Mouse (Mus musculus): ENCODE measurements around the gene Abca4. TPM values are rescaled to one million over a fixed set of nuclear protein-coding genes. Genes with fewer than 3 reads are reported as not detected.

The Abca4 gene
- under 1 TPM; 0.01 to 0.37 TPM for polyA plus RNA-seq (2012; fragmentation: generic; extraction: Trizol)

GRCm38 (mm10) chr3:122043799-122044547 lies at the start of gene Abca4:
Gene Abca4, plus strand, starts transcription at chr3:122044443.

Other genes with a start within 250 kb of the Abca4 start
- 10 to 100 TPM in 1 of 2 experiments, 1 to 10 TPM in 1; 1.4 to 20.4 TPM for gene Abcd3, start 229.1 kb upstream of the Abca4 start, polyA plus RNA-seq (2012; fragmentation: generic; extraction: Trizol)
- gene Arhgap29, start 91.9 kb upstream of the Abca4 start, polyA plus RNA-seq (2012; fragmentation: generic; extraction: Trizol): 1 to 10 TPM in 1 of 2 experiments, under 1 TPM in 1; 0.18 to 3.7 TPM
- gene Gclm, start 201.1 kb downstream of the Abca4 start, polyA plus RNA-seq (2012; fragmentation: generic; extraction: Trizol): 10 to 100 TPM; 22.9 to 26.4 TPM
- gene Dnttip2, start 229.9 kb downstream of the Abca4 start, polyA plus RNA-seq (2012; fragmentation: generic; extraction: Trizol): 1 to 10 TPM; 1.5 to 9.7 TPM
- gene Bcar3, start 249.7 kb downstream of the Abca4 start, polyA plus RNA-seq (2012; fragmentation: generic; extraction: Trizol): 10 to 100 TPM in 1 of 2 experiments, 1 to 10 TPM in 1; 2.6 to 16.8 TPM

All from C3H10T1/2 (cell line).